Mouse (Mus musculus) hindbrain, postnatal 0 days (tissue): Measurements from ENCODE around the gene Npepps. TPM values are rescaled to one million over a fixed set of nuclear protein-coding genes. Genes with fewer than 3 reads are reported as not detected.

Experiments
- ATAC-seq: fragments of 200-750 bp; cut with Nextera tagmentation; 2 replicates; pipeline ENCODE4 v1.8.0; 2017; ENCODE audit warnings: mild to moderate bottlenecking, moderate TSS enrichment, moderate library complexity
- DNase-seq: peaks from one replicate; pipeline ENCODE4 v3.0.0-alpha.2; 2015; ENCODE audit warnings: low spot score
- H3K27ac ChIP-seq: fragments of 300-500 bp; sonication (generic); 2 replicates; pipeline ENCODE4 v1.5.1; 2014; ENCODE audit warnings: mild to moderate bottlenecking
- H3K27me3 ChIP-seq: fragments of 300-500 bp; sonication (generic); 2 replicates; pipeline ENCODE4 v1.6.1; 2014; ENCODE audit warnings: low read length, mixed read lengths; ENCODE audit not compliant: insufficient read depth
- H3K36me3 ChIP-seq: fragments of 300-500 bp; sonication (generic); 2 replicates; pipeline ENCODE4 v1.6.1; 2014; ENCODE audit warnings: low read length, mixed read lengths; ENCODE audit not compliant: insufficient read depth
- H3K4me1 ChIP-seq: fragments of 300-500 bp; sonication (generic); 2 replicates; pipeline ENCODE4 v1.6.1; 2014; ENCODE audit warnings: antibody characterized with exemption, low read length, mixed read lengths; ENCODE audit not compliant: insufficient read depth
- H3K4me2 ChIP-seq: fragments of 300-500 bp; sonication (generic); 2 replicates; pipeline ENCODE4 v1.6.1; 2014; ENCODE audit warnings: low read depth, mild to moderate bottlenecking, low read length, moderate library complexity, mixed read lengths
- H3K4me3 ChIP-seq: fragments of 300-500 bp; sonication (generic); 2 replicates; pipeline ENCODE4 v1.5.1; 2014; ENCODE audit warnings: low read length
- H3K9ac ChIP-seq: fragments of 300-500 bp; sonication (generic); replicated peaks from 2 replicates; pipeline ENCODE4 v1.6.1; 2014; ENCODE audit warnings: mild to moderate bottlenecking, low read length, moderate library complexity, mixed read lengths
- H3K9me3 ChIP-seq: fragments of 300-500 bp; sonication (generic); 2 replicates; pipeline ENCODE4 v1.6.1; 2016; ENCODE audit warnings: low read length, mixed read lengths
- CTCF ChIP-seq: IDR thresholded peaks from 2 replicates; pipeline ENCODE4 v1.5.1; 2016; ENCODE audit warnings: antibody characterized with exemption, control low read depth, low read depth
- WGBS: fragments of 180-500 bp; shearing (Covaris S2); extraction: QIAGEN DNeasy Blood & Tissue Kit; methylation state at CpG from one replicate; pipeline ENCODE4 v1.1.7; 2014; 5-methylcytosine and 5-hydroxymethylcytosine counted together
- polyA plus RNA-seq: library from polyadenylated mRNA; unstranded; fragments of >200 nt; fragmentation: Nextera tagmentation; extraction: Ambion mirVana; gene quantifications from 2 replicates; pipeline ENCODE4 v1.2.1, GENCODE M21; 2015
- total RNA-seq: library from RNA; depleted of rRNA; stranded (reverse); fragments of >200 nt; gene quantifications from 2 replicates; pipeline ENCODE4 v1.2.3, GENCODE M21; 2014

Npepps gene
- total and polyA plus RNA-seq, 2 experiments from 2014 or later: 69.2 to 102 TPM

GRCm38 (mm10) chr11:97246510-97247159 lies 33.8 kb downstream of the Npepps start:
- no peak overlapping the region for H3K9ac ChIP-seq
- no peaks in the 10 kb centered on the region for H3K27me3 ChIP-seq
- H3K36me3 ChIP-seq: peaks cover 5% of the 10 kb centered on the region; the same call in 1 of the 2 replicates
- H3K27ac ChIP-seq: no peak overlapping the region
- no peak overlapping the region for H3K4me2 ChIP-seq
- ATAC-seq (no peak), DNase-seq (no peak)
- H3K4me3 ChIP-seq: no peak overlapping the region
- WGBS: 92% methylated on average over 10 of the region's 10 CpGs
- H3K9me3 ChIP-seq: no peaks in the 10 kb centered on the region
- H3K4me1 ChIP-seq: no peaks in the 10 kb centered on the region
- TF ChIP-seq CTCF: no peak

- H3K9ac ChIP-seq: no peak overlapping the region
- DNase-seq (no peak), ATAC-seq (no peak)
- H3K27ac ChIP-seq: no peak overlapping the region
- no peak overlapping the region for H3K4me3 ChIP-seq
- no peak overlapping the region for H3K4me2 ChIP-seq
- peaks cover 5% of the 10 kb centered on the region; the same call in 1 of the 2 replicates for H3K36me3 ChIP-seq
- no peaks in the 10 kb centered on the region for H3K9me3 ChIP-seq
- H3K27me3 ChIP-seq: no peaks in the 10 kb centered on the region
- 91% methylated on average over 7 of the region's 7 CpGs for WGBS
- TF ChIP-seq CTCF: no peak
- no peaks in the 10 kb centered on the region for H3K4me1 ChIP-seq
These were observed 39.1 kb downstream of the Npepps start for GRCm38 (mm10) chr11:97241321-97241720.

DNA sequence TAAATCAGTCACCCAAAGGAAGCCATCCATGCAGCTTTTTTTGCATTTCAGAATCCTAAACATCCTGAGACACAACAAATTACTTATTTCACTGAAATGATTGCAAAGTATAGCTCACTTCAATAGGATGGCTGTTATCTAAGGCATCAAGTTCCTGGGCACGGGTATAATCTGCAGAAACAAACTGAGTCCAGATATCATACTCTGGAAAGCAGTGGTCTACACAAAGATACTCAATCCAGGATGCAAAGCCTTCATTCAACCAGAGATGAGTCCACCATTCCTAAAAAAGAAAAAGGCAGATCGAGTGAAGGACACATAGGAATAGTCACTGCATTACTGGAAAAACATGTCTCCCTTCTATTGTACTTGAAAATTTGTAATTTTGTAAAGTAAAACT lies 42.5 kb downstream of the Npepps start:
- ATAC-seq (no peak), DNase-seq (no peak)
- no peaks in the 10 kb centered on the region for H3K27me3 ChIP-seq
- peaks cover 28% of the 10 kb centered on the region for H3K36me3 ChIP-seq
- no peaks in the 10 kb centered on the region for H3K9me3 ChIP-seq
- no peak overlapping the region for H3K9ac ChIP-seq
- no peak for TF ChIP-seq CTCF
- no peak overlapping the region for H3K4me2 ChIP-seq
- WGBS: 93% methylated on average over 2 of the region's 2 CpGs
- H3K27ac ChIP-seq: no peak overlapping the region
- no peaks in the 10 kb centered on the region for H3K4me1 ChIP-seq
- no peak overlapping the region for H3K4me3 ChIP-seq

- no peak for TF ChIP-seq CTCF
- WGBS: 82% methylated on average over 5 of the region's 5 CpGs
- H3K36me3 ChIP-seq: peaks cover 43% of the 10 kb centered on the region
These were observed 48.0 kb downstream of the Npepps start for GRCm38 (mm10) chr11:97232436-97232835.

DNA sequence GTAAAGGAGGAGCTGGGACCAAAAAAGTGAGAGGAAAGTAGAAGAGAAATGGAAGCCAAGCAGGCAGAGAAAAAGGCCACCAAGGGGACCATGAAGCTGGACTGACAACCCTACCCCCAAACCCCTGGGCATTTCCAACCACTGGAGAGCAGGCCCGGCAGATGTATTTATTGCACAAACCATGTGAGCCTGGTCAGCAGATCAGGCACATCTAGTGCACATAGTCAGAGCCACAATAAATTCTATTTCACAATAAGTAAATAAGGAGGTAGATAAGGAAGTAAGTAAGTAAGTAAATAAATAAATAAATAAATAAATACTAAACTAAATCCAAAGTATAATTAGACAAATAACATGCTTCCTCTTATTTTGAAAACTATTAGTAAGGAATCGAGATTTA lies 51.0 kb downstream of the Npepps start:
- no peak for ATAC-seq
- WGBS: 81% methylated on average over 2 of the region's 2 CpGs
- Histone ChIP-seq H3K27me3 (no peaks in the 10 kb centered on the region), H3K4me1 (no peaks in the 10 kb centered on the region), H3K36me3 (peaks cover 43% of the 10 kb centered on the region; the same call in 1 of the 2 replicates), H3K27ac (no peak overlapping the region), H3K9ac (no peak overlapping the region), H3K4me3 (no peak overlapping the region), H3K9me3 (no peaks in the 10 kb centered on the region), H3K4me2 (no peak overlapping the region)
- no peak for DNase-seq
- TF ChIP-seq CTCF: no peak

More at GRCm38 (mm10) chr11:97232436-97232835, 48.0 kb downstream of the Npepps start:
- H3K4me2 ChIP-seq: no peak overlapping the region
- H3K9me3 ChIP-seq: no peaks in the 10 kb centered on the region
- no peak overlapping the region for H3K9ac ChIP-seq
- no peak for ATAC-seq
- H3K27me3 ChIP-seq: no peaks in the 10 kb centered on the region
- no peaks in the 10 kb centered on the region for H3K4me1 ChIP-seq
- H3K4me3 ChIP-seq: no peak overlapping the region
- no peak for DNase-seq
- no peak overlapping the region for H3K27ac ChIP-seq

DNA sequence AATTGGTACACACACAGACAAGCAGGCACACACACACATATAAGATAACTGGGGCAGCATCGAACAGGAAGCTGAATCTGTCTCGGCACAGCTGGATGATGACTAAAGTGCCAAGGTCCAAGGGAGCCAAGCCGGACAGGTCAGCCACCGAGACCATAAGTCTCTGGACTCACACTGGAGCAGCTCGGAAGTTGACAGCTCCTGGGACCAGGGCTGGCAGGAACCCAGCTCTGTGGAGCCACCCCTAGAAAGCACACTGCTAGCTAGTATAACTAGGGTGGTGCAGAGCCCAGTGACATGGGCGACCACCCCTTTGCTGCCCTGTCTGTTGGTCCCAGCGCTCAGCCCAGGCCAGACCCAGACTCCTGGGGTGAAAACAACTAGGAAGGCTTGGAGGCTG lies 51.5 kb downstream of the Npepps start:
- H3K36me3 ChIP-seq: peaks cover 40% of the 10 kb centered on the region; the same call in 1 of the 2 replicates
- no peak for DNase-seq
- 83% methylated on average over 7 of the region's 7 CpGs for WGBS

DNA sequence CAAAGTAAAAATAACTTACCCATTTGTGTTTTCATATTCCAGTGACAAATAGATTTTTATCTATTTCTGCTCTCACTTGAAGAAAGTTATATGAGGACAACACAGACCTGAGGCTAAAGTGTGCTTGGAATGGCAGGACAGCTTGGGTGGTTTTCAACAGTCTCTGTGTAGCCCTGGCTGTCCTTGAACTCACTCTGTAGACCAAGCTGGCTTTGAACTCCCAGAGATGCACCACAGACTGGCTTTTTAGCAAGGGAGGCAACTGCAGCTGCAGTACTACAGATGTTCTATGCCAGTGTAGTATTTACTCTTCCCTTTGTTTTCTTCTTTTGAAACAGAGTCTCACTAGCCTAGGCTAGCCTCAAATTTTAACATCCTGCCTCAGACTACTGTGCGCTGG lies 54.3 kb downstream of the Npepps start:
- Histone ChIP-seq H3K4me3 (no peak overlapping the region), H3K9me3 (no peaks in the 10 kb centered on the region), H3K27me3 (no peaks in the 10 kb centered on the region), H3K4me2 (no peak overlapping the region), H3K4me1 (no peaks in the 10 kb centered on the region), H3K36me3 (peaks cover 37% of the 10 kb centered on the region; the same call in 1 of the 2 replicates), H3K27ac (no peak overlapping the region), H3K9ac (no peak overlapping the region)
- WGBS: 94% methylated on average over 1 of the region's 1 CpGs
- no peak for TF ChIP-seq CTCF
- ATAC-seq: no peak
- DNase-seq: no peak

More for the DNA sequence above, 51.5 kb downstream of the Npepps start:
- Histone ChIP-seq H3K4me3 (no peak overlapping the region), H3K9ac (no peak overlapping the region), H3K4me2 (no peak overlapping the region), H3K27me3 (no peaks in the 10 kb centered on the region), H3K27ac (no peak overlapping the region), H3K4me1 (no peaks in the 10 kb centered on the region), H3K9me3 (no peaks in the 10 kb centered on the region)
- TF ChIP-seq CTCF: no peak
- no peak for ATAC-seq
